Comparison of ENCODE assay signal across 10 mouse cellular contexts in the genomic region with DNA sequence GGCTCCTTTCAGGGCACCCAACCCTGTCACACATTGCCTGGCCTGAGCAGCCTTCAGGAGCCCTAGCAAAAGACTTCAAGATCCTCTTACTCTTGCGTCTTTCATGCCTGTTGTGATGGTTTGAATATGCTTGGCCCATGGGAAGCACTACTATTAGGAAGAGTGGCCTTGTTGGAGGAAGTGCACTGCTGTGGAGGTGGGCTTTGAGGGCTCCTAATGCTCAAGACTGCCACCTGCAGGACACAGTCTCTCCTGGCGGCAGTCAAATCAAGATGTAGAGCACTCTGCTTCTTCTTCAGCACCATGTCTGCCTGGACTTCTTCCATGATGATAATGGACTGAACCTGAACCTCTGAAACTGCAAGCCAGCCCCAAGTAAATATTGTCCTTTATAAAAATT.
A peak's percentile ranks its signal among the peaks of the same experiment; 100 is the strongest.
DNase-seq lines count a peak whose midpoint lies in the region; ATAC-seq lines count a peak whose summit lies in the region.
"Had no signal": no experiment of that assay in that cellular context is flagged by ENCODE, and none has a peak within 500 bp of the region (broad histone marks: within the 10 kb centered on the region; RNA-seq: fewer than 3 reads in every experiment).

No protein-coding gene starts in this region.

- no peaks in the 10 kb centered on the region for H3K4me1 ChIP-seq in hindbrain, embryonic 11.5 days (replicated peaks; ENCODE audit: control insufficient read depth, insufficient read depth, low read length)
- no peaks in the 10 kb centered on the region for H3K4me1 ChIP-seq in hindbrain, embryonic 13.5 days (replicated peaks)
- no peaks in the 10 kb centered on the region for H3K4me1 ChIP-seq in embryonic facial prominence, embryonic 10.5 days
- H3K4me1 ChIP-seq: embryonic facial prominence, embryonic 15.5 days had no signal

- no peak overlapping the region for H3K4me3 ChIP-seq in hindbrain, embryonic 11.5 days (ENCODE audit: low read depth, low read length)
- H3K4me3 ChIP-seq in hindbrain, embryonic 13.5 days, result no peak overlapping the region
- H3K4me3 ChIP-seq in embryonic facial prominence, embryonic 10.5 days, result no peak overlapping the region
- H3K4me3 ChIP-seq: embryonic facial prominence, embryonic 15.5 days had no signal

- no peaks in the 10 kb centered on the region for H3K27me3 ChIP-seq in hindbrain, embryonic 11.5 days (ENCODE audit: control insufficient read depth, insufficient read depth, low read length)
- H3K27me3 ChIP-seq in hindbrain, embryonic 13.5 days, result no peaks in the 10 kb centered on the region
- no peaks in the 10 kb centered on the region for H3K27me3 ChIP-seq in embryonic facial prominence, embryonic 10.5 days (replicated peaks; ENCODE audit: low read depth, poor library complexity, severe bottlenecking)
- H3K27me3 ChIP-seq: embryonic facial prominence, embryonic 15.5 days had no signal

- H3K9ac ChIP-seq in hindbrain, embryonic 11.5 days (ENCODE audit: low read depth, low read length), result no peak overlapping the region
- H3K9ac ChIP-seq in hindbrain, embryonic 13.5 days, result no peak overlapping the region
- H3K9ac ChIP-seq: embryonic facial prominence, embryonic 15.5 days had no signal

- H3K4me2 ChIP-seq in hindbrain, embryonic 11.5 days (replicated peaks; ENCODE audit: low read depth, low read length), result no peak overlapping the region
- H3K4me2 ChIP-seq in hindbrain, embryonic 13.5 days, result no peak overlapping the region
- H3K4me2 ChIP-seq: embryonic facial prominence, embryonic 15.5 days; midbrain, embryonic 11.5 days had no signal

- H3K9me3 ChIP-seq in hindbrain, embryonic 11.5 days (ENCODE audit: control insufficient read depth, low read length), result no peaks in the 10 kb centered on the region
- H3K9me3 ChIP-seq in hindbrain, embryonic 13.5 days, result no peaks in the 10 kb centered on the region
- H3K9me3 ChIP-seq in embryonic facial prominence, embryonic 10.5 days, result no peaks in the 10 kb centered on the region
- H3K9me3 ChIP-seq: embryonic facial prominence, embryonic 15.5 days had no signal

- no peaks in the 10 kb centered on the region for H3K36me3 ChIP-seq in hindbrain, embryonic 11.5 days (ENCODE audit: control insufficient read depth, insufficient read depth, low read length)
- no peaks in the 10 kb centered on the region for H3K36me3 ChIP-seq in hindbrain, embryonic 13.5 days
- no peaks in the 10 kb centered on the region for H3K36me3 ChIP-seq in embryonic facial prominence, embryonic 10.5 days (replicated peaks)
- H3K36me3 ChIP-seq: embryonic facial prominence, embryonic 15.5 days had no signal

- no peak for ATAC-seq in hindbrain, embryonic 11.5 days (ENCODE audit: low FRiP score)
- no peak for ATAC-seq in hindbrain, embryonic 13.5 days (ENCODE audit: low FRiP score)
- ATAC-seq in monocyte, adult 5-6 weeks (replicated peaks; ENCODE audit: insufficient number of reproducible peaks, low FRiP score, low TSS enrichment, poor library complexity, severe bottlenecking), result no peak

- WGBS in hindbrain, embryonic 11.5 days, result 82% methylated on average over 2 of the region's 2 CpGs
- WGBS in hindbrain, embryonic 13.5 days, result 66% methylated on average over 2 of the region's 2 CpGs
- 70% methylated on average over 2 of the region's 2 CpGs for WGBS in embryonic facial prominence, embryonic 10.5 days

- DNase-seq in hindbrain, embryonic 11.5 days (ENCODE audit: low spot score), result peak; percentile 18
- DNase-seq in 3134 (ENCODE audit: extremely low read depth, insufficient read length, low spot score) (peak; percentile 8), ES-CJ7 (ENCODE audit: low read depth, low spot score) (peak; percentile 85)
- peak; percentile 22 for DNase-seq in embryonic facial prominence, embryonic 10.5 days (ENCODE audit: low spot score)
- DNase-seq in frontal cortex, postnatal 25 days (ENCODE audit: low spot score in 2 of 2), result no peak
- no peak for DNase-seq in gastrocnemius, postnatal 4 days (ENCODE audit: low spot score in 2 of 2)

- no peak overlapping the region for H3K27ac ChIP-seq in hindbrain, embryonic 11.5 days (ENCODE audit: low read depth, low read length)
- no peak overlapping the region for H3K27ac ChIP-seq in hindbrain, embryonic 13.5 days
- H3K27ac ChIP-seq in embryonic facial prominence, embryonic 10.5 days (replicated peaks), result no peak overlapping the region
- H3K27ac ChIP-seq: embryonic facial prominence, embryonic 15.5 days had no signal

Comparison
In these comparisons a context has a peak if more than half of its experiments do, and no peak if none do; other contexts are left out.
1. DNase-seq: peak in hindbrain, embryonic 11.5 days (single experiment), 3134 (single experiment), ES-CJ7 (single experiment) and embryonic facial prominence, embryonic 10.5 days (single experiment); none in frontal cortex, postnatal 25 days (0 of 2) and gastrocnemius, postnatal 4 days (0 of 2).